Mouse (Mus musculus) embryonic facial prominence, embryonic 13.5 days (tissue): ENCODE data around the gene Car9. TPM values are rescaled to one million over a fixed set of nuclear protein-coding genes. Genes with fewer than 3 reads are reported as not detected.

Experiments
- ATAC-seq: fragments of 200-750 bp; cut with Nextera tagmentation; 2 replicates; pipeline ENCODE4 v1.8.0; 2017; ENCODE audit warnings: low read depth; ENCODE audit not compliant: insufficient number of reproducible peaks, insufficient read depth, low FRiP score, low TSS enrichment
- H3K27ac ChIP-seq: fragments of 300-500 bp; sonication (generic); 2 replicates; pipeline ENCODE4 v1.5.1; 2015; ENCODE audit warnings: moderate library complexity, mild to moderate bottlenecking, inconsistent platforms
- H3K27me3 ChIP-seq: fragments of 300-500 bp; sonication (generic); 2 replicates; pipeline ENCODE4 v1.6.1; 2015; ENCODE audit warnings: mild to moderate bottlenecking, inconsistent platforms
- H3K36me3 ChIP-seq: fragments of 300-500 bp; sonication (generic); 2 replicates; pipeline ENCODE4 v1.6.1; 2015; ENCODE audit warnings: mild to moderate bottlenecking, inconsistent platforms
- H3K4me1 ChIP-seq: fragments of 300-500 bp; sonication (generic); 2 replicates; pipeline ENCODE4 v1.6.1; 2015; ENCODE audit warnings: inconsistent platforms
- H3K4me2 ChIP-seq: fragments of 300-500 bp; sonication (generic); 2 replicates; pipeline ENCODE4 v1.6.1; 2015; ENCODE audit warnings: moderate library complexity, mild to moderate bottlenecking, inconsistent platforms
- H3K4me3 ChIP-seq: fragments of 300-500 bp; sonication (generic); 2 replicates; pipeline ENCODE4 v1.5.1; 2015; ENCODE audit warnings: mild to moderate bottlenecking, inconsistent platforms
- H3K9ac ChIP-seq: fragments of 300-500 bp; sonication (generic); 2 replicates; pipeline ENCODE4 v1.6.1; 2015; ENCODE audit warnings: mild to moderate bottlenecking, inconsistent platforms
- H3K9me3 ChIP-seq: fragments of 300-500 bp; sonication (generic); 2 replicates; pipeline ENCODE4 v1.6.1; 2016; ENCODE audit warnings: inconsistent platforms
- WGBS: fragments of 180-500 bp; shearing (Covaris S2); methylation state at CpG from one replicate; pipeline ENCODE4 v1.1.7; 2015; ENCODE audit warnings: mixed read lengths; 5-methylcytosine and 5-hydroxymethylcytosine counted together
- polyA plus RNA-seq: library from polyadenylated mRNA; unstranded; fragments of >200 nt; fragmentation: Nextera tagmentation; extraction: Ambion mirVana; gene quantifications from 2 replicates; pipeline ENCODE4 v1.2.1, GENCODE M21; 2015

The Car9 gene
- 0.81 and 1.5 TPM in 2 replicates for polyA plus RNA-seq

GRCm38 (mm10) chr4:43506536-43507185 lies at the start of gene Car9:
Gene Car9 (plus strand): TSS chr4:43506966.
- Histone ChIP-seq H3K27me3 (peaks cover 24% of the 10 kb centered on the region), H3K4me2 (peak within 1 kb of the TSS; percentile 76), H3K4me1 (peaks cover 30% of the 10 kb centered on the region), H3K4me3 (peak within 1 kb of the TSS; percentile 49), H3K36me3 (no peaks in the 10 kb centered on the region), H3K9ac (peak within 1 kb of the TSS; percentile 75; the same call in 1 of the 2 replicates), H3K9me3 (no peaks in the 10 kb centered on the region), H3K27ac (no peak within 1 kb of the TSS)
- no peak for ATAC-seq
- 33% methylated on average over 9 of the region's 9 CpGs for WGBS

GRCm38 (mm10) chr4:43457124-43457523 lies 49.6 kb upstream of the Car9 start:
- Histone ChIP-seq H3K9me3 (no peaks in the 10 kb centered on the region), H3K36me3 (no peaks in the 10 kb centered on the region), H3K27me3 (peaks cover 31% of the 10 kb centered on the region), H3K4me3 (no peak overlapping the region), H3K4me2 (no peak overlapping the region), H3K4me1 (peaks cover 17% of the 10 kb centered on the region), H3K27ac (no peak overlapping the region), H3K9ac (no peak overlapping the region)
- no peak for ATAC-seq
- WGBS = 26% methylated on average over 8 of the region's 8 CpGs

- no peak overlapping the region for H3K4me3 ChIP-seq
- no peaks in the 10 kb centered on the region; the same call in 1 of the 2 replicates for H3K27me3 ChIP-seq
- no peak overlapping the region for H3K9ac ChIP-seq
- H3K9me3 ChIP-seq = no peaks in the 10 kb centered on the region
- H3K27ac ChIP-seq = no peak overlapping the region
- no peaks in the 10 kb centered on the region for H3K36me3 ChIP-seq
- no peak for ATAC-seq
- 90% methylated on average over 5 of the region's 5 CpGs for WGBS
- peaks cover 3% of the 10 kb centered on the region; the same call in 1 of the 2 replicates for H3K4me1 ChIP-seq
- H3K4me2 ChIP-seq = no peak overlapping the region
Measured at GRCm38 (mm10) chr4:43463102-43463501, 43.7 kb upstream of the Car9 start.

- Histone ChIP-seq H3K36me3 (no peaks in the 10 kb centered on the region), H3K4me3 (no peak overlapping the region), H3K9me3 (no peaks in the 10 kb centered on the region), H3K4me2 (no peak overlapping the region), H3K27me3 (no peaks in the 10 kb centered on the region), H3K4me1 (peaks cover 3% of the 10 kb centered on the region; the same call in 1 of the 2 replicates), H3K9ac (no peak overlapping the region), H3K27ac (no peak overlapping the region)
- no peak for ATAC-seq
- WGBS = 87% methylated on average over 6 of the region's 6 CpGs
Measured at GRCm38 (mm10) chr4:43465935-43466334, 40.8 kb upstream of the Car9 start.

GRCm38 (mm10) chr4:43466872-43467271 lies 39.9 kb upstream of the Car9 start:
- Histone ChIP-seq H3K27me3 (no peaks in the 10 kb centered on the region), H3K4me2 (no peak overlapping the region)

GRCm38 (mm10) chr4:43470301-43470700 lies 36.5 kb upstream of the Car9 start:
- no peaks in the 10 kb centered on the region for H3K36me3 ChIP-seq
- no peaks in the 10 kb centered on the region for H3K9me3 ChIP-seq
- ATAC-seq = no peak
- H3K4me1 ChIP-seq = peaks cover 3% of the 10 kb centered on the region; the same call in 1 of the 2 replicates
- H3K27me3 ChIP-seq = no peaks in the 10 kb centered on the region
- WGBS = 90% methylated on average over 10 of the region's 10 CpGs
- no peak overlapping the region for H3K4me3 ChIP-seq
- H3K9ac ChIP-seq = no peak overlapping the region
- H3K27ac ChIP-seq = no peak overlapping the region
- H3K4me2 ChIP-seq = no peak overlapping the region

More at GRCm38 (mm10) chr4:43466872-43467271, 39.9 kb upstream of the Car9 start:
- no peak overlapping the region for H3K4me3 ChIP-seq
- H3K9me3 ChIP-seq = no peaks in the 10 kb centered on the region
- no peak overlapping the region for H3K9ac ChIP-seq
- no peak for ATAC-seq
- H3K36me3 ChIP-seq = no peaks in the 10 kb centered on the region
- H3K27ac ChIP-seq = no peak overlapping the region
- peaks cover 3% of the 10 kb centered on the region; the same call in 1 of the 2 replicates for H3K4me1 ChIP-seq
- WGBS = 86% methylated on average over 7 of the region's 7 CpGs

GRCm38 (mm10) chr4:43473636-43474035 lies 33.1 kb upstream of the Car9 start:
- Histone ChIP-seq H3K27me3 (no peaks in the 10 kb centered on the region), H3K4me3 (no peak overlapping the region), H3K9me3 (no peaks in the 10 kb centered on the region), H3K36me3 (no peaks in the 10 kb centered on the region), H3K9ac (no peak overlapping the region), H3K4me1 (0 out of 2 replicates have a peak, but pooled peaks cover 3% of the 10 kb centered on the region), H3K4me2 (no peak overlapping the region), H3K27ac (no peak overlapping the region)
- ATAC-seq = no peak
- 64% methylated on average over 1 of the region's 1 CpGs for WGBS

- Histone ChIP-seq H3K9me3 (no peaks in the 10 kb centered on the region), H3K27me3 (no peaks in the 10 kb centered on the region), H3K4me2 (no peak overlapping the region), H3K4me1 (0 out of 2 replicates have a peak, but pooled peaks cover 3% of the 10 kb centered on the region), H3K4me3 (no peak overlapping the region), H3K27ac (no peak overlapping the region), H3K36me3 (no peaks in the 10 kb centered on the region), H3K9ac (no peak overlapping the region)
- ATAC-seq = no peak
- 89% methylated on average over 6 of the region's 6 CpGs for WGBS
Measured at GRCm38 (mm10) chr4:43476604-43477003, 30.2 kb upstream of the Car9 start.

- peak overlapping the region; percentile 39; the same call in 1 of the 2 replicates for H3K27ac ChIP-seq
Measured at GRCm38 (mm10) chr4:43477857-43478533, 28.8 kb upstream of the Car9 start.

GRCm38 (mm10) chr4:43478534-43478858 lies 28.3 kb upstream of the Car9 start:
- 48% methylated on average over 8 of the region's 8 CpGs for WGBS
- H3K4me1 ChIP-seq = 0 out of 2 replicates have a peak, but pooled peaks cover 3% of the 10 kb centered on the region
- peak overlapping the region; percentile 57 for H3K4me2 ChIP-seq
- 0 out of 2 replicates have a peak overlapping the region, but pooled peaks have one; percentile 46 for H3K9ac ChIP-seq
- H3K36me3 ChIP-seq = no peaks in the 10 kb centered on the region
- H3K4me3 ChIP-seq = peak overlapping the region; percentile 35
- no peak for ATAC-seq
- H3K27ac ChIP-seq = peak overlapping the region; percentile 39; the same call in 1 of the 2 replicates
- H3K9me3 ChIP-seq = no peaks in the 10 kb centered on the region
- H3K27me3 ChIP-seq = no peaks in the 10 kb centered on the region

More at GRCm38 (mm10) chr4:43477857-43478533, 28.8 kb upstream of the Car9 start:
- peak overlapping the region; percentile 35 for H3K4me3 ChIP-seq
- no peaks in the 10 kb centered on the region for H3K9me3 ChIP-seq
- H3K9ac ChIP-seq = 0 out of 2 replicates have a peak overlapping the region, but pooled peaks have one; percentile 46
- peak overlapping the region; percentile 57 for H3K4me2 ChIP-seq
- 0 out of 2 replicates have a peak, but pooled peaks cover 3% of the 10 kb centered on the region for H3K4me1 ChIP-seq
- no peaks in the 10 kb centered on the region for H3K36me3 ChIP-seq
- peak; percentile 81; the same call in 1 of the 2 replicates for ATAC-seq
- no peaks in the 10 kb centered on the region for H3K27me3 ChIP-seq
- 18% methylated on average over 11 of the region's 11 CpGs for WGBS

GRCm38 (mm10) chr4:43478906-43479832 lies 27.6 kb upstream of the Car9 start:
- Histone ChIP-seq H3K27me3 (no peaks in the 10 kb centered on the region), H3K27ac (no peak overlapping the region), H3K36me3 (no peaks in the 10 kb centered on the region), H3K4me3 (no peak overlapping the region), H3K9ac (no peak overlapping the region), H3K4me1 (0 out of 2 replicates have a peak, but pooled peaks cover 3% of the 10 kb centered on the region), H3K4me2 (peak overlapping the region; percentile 57), H3K9me3 (no peaks in the 10 kb centered on the region)
- ATAC-seq = no peak
- WGBS = 44% methylated on average over 24 of the region's 24 CpGs
